Mouse (Mus musculus): ENCODE measurements around the gene Eps8.

DNA sequence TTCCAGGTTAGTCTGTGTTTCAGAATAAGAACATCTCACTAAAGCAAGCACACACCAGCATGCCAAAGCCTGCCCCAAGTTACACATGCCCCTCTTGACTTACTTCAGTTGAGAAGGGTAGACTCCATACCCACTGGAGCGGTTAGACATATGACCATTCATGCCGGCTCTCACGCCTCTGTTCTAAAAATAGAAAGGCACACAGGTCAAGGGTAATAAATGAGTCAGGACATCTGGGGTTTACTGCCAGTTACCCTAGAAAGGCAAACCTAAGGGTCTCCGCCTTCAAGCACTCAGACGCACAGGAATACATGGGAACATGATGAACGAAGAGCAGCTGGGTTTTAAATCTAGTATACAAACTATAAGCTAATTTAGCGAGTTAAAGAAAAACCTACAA lies 115.5 kb downstream of the Eps8 start:
- TF ChIP-seq GATA1 (IDR thresholded peaks at IDR 0.05; ENCODE audit: low read length): no peak
- TF ChIP-seq TAL1 (IDR thresholded peaks at IDR 0.05; ENCODE audit: low read length): no peak
